Comparison of ENCODE assay signal across 25 mouse cellular contexts in genomic region chr6:120246676-120247075, GRCm38 (mm10). TPM values are rescaled to one million over a fixed set of nuclear protein-coding genes. Genes with fewer than 3 reads are reported as not detected.
"Had no signal": no experiment of that assay in that cellular context is flagged by ENCODE, and none has a peak within 500 bp of the region (broad histone marks: within the 10 kb centered on the region; RNA-seq: fewer than 3 reads in every experiment).

No protein-coding gene starts in this region.

- H3K4me3 ChIP-seq: lung, embryonic 15.5 days; megakaryocyte, embryonic 14.5 days; midbrain, embryonic 13.5 days; midbrain, embryonic 15.5 days; neural tube, embryonic 12.5 days; stomach, embryonic 15.5 days had no signal

- H3K27ac ChIP-seq: lung, embryonic 15.5 days; macrophage; midbrain, embryonic 13.5 days; midbrain, embryonic 15.5 days; neural tube, embryonic 12.5 days; stomach, embryonic 15.5 days; stomach, postnatal 0 days had no signal

- H3K36me3 ChIP-seq: lung, embryonic 15.5 days; midbrain, embryonic 13.5 days; midbrain, embryonic 15.5 days; neural tube, embryonic 12.5 days; stomach, embryonic 15.5 days had no signal

- H3K27me3 ChIP-seq: lung, embryonic 15.5 days; midbrain, embryonic 13.5 days; midbrain, embryonic 15.5 days; neural tube, embryonic 12.5 days; stomach, embryonic 15.5 days had no signal

- DNase-seq: liver, postnatal 0 days; lung, adult 2 months; lung, postnatal 14 days; lung, postnatal 36 days; right cerebral cortex, postnatal 14 days; thymus, adult 2 months; thymus, postnatal 25 days; thymus, postnatal 4 days had no signal

- H3K9ac ChIP-seq: liver, postnatal 0 days; lung, embryonic 15.5 days; midbrain, embryonic 13.5 days; midbrain, embryonic 15.5 days; neural tube, embryonic 12.5 days; stomach, embryonic 15.5 days had no signal

- ATAC-seq: liver, postnatal 0 days; lung, postnatal 0 days; midbrain, embryonic 13.5 days; midbrain, embryonic 15.5 days had no signal

- H3K4me1 ChIP-seq: lung, embryonic 15.5 days; megakaryocyte, embryonic 14.5 days; midbrain, embryonic 13.5 days; midbrain, embryonic 15.5 days; neural tube, embryonic 12.5 days; stomach, embryonic 15.5 days had no signal

- H3K4me2 ChIP-seq: lung, embryonic 15.5 days; midbrain, embryonic 11.5 days; midbrain, embryonic 13.5 days; midbrain, embryonic 15.5 days; neural tube, embryonic 12.5 days; stomach, embryonic 15.5 days had no signal

- H3K9me3 ChIP-seq: lung, embryonic 15.5 days; megakaryocyte, embryonic 14.5 days; midbrain, embryonic 13.5 days; midbrain, embryonic 15.5 days; neural tube, embryonic 12.5 days; stomach, embryonic 15.5 days had no signal

RNA-seq across cellular contexts. Expression of gene D330020A13Rik, which starts 47.5 kb away (rescaled TPM):
- total RNA-seq: megakaryocyte progenitor cell, adult 5-6 weeks; midbrain, postnatal 0 days; monocyte, adult 5-6 weeks; neutrophil, adult 5-6 weeks had no signal
- polyA plus RNA-seq: liver, postnatal 0 days; lung, adult 2 months; lung, postnatal 0 days; macrophage; midbrain, embryonic 11.5 days; midbrain, embryonic 13.5 days; midbrain, embryonic 15.5 days; neural tube, embryonic 14.5 days; spleen, adult 2 months; thymus, adult 2 months; urinary bladder, adult 2 months had no signal

RNA-seq across cellular contexts. Expression of gene B4galnt3, which starts 47.7 kb away (rescaled TPM):
- total RNA-seq: monocyte, adult 5-6 weeks; neutrophil, adult 5-6 weeks had no signal
- polyA plus RNA-seq: lung, postnatal 0 days; macrophage had no signal
